Mouse (Mus musculus): ENCODE data around the gene Zfp655. TPM values are rescaled to one million over a fixed set of nuclear protein-coding genes. Genes with fewer than 3 reads are reported as not detected.

Gene Zfp655
- polyA plus RNA-seq, 1 experiment, result 79.3 TPM

DNA sequence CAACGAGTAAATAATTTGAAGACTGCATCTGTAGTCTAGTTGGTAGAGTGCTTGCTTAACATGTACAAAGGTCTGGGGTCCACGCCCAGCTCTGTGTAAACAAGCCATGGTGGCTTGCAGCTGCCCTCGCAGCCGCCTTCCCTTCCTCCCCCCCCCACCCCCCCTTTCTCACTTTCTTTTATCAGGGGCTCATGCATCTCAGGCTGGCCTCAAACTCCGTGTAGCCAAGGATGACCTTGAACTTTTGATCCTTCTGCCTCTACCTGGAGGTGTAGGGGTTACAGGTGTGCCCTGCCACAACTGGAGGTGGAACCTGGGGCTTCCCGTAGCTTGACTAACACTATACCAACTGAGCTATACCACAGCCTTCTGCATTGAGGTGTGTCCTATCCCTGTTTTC is 13.8 kb upstream of the Zfp655 start:
- Histone ChIP-seq H3K27ac (ENCODE audit: insufficient read depth, low read length) (peak overlapping the region; percentile 68), H3K4me3 (ENCODE audit: low read depth, low read length) (peak overlapping the region; percentile 31), H3K9me3 (replicated peaks; ENCODE audit: control insufficient read depth, insufficient read depth, low read length, poor library complexity, severe bottlenecking) (no peaks in the 10 kb centered on the region), H3K36me3 (ENCODE audit: control insufficient read depth, insufficient read depth, low read length, poor library complexity, severe bottlenecking) (peaks cover 12% of the 10 kb centered on the region), H3K9ac (ENCODE audit: low read depth, poor library complexity, severe bottlenecking) (0 out of 2 replicates have a peak overlapping the region, but pooled peaks have one; percentile 30), H3K27me3 (ENCODE audit: control insufficient read depth, insufficient read depth, low read length, poor library complexity, severe bottlenecking) (no peaks in the 10 kb centered on the region), H3K4me1 (ENCODE audit: control insufficient read depth, insufficient read depth, low read length) (no peaks in the 10 kb centered on the region)
- TF ChIP-seq CTCF (IDR thresholded peaks at IDR 0.05; ENCODE audit: low read depth, low read length) (no peak), EP300 (IDR thresholded peaks at IDR 0.05; ENCODE audit: insufficient read depth, low read depth, low read length) (peak; percentile 88; the same call in 1 of the 2 replicates)

DNA sequence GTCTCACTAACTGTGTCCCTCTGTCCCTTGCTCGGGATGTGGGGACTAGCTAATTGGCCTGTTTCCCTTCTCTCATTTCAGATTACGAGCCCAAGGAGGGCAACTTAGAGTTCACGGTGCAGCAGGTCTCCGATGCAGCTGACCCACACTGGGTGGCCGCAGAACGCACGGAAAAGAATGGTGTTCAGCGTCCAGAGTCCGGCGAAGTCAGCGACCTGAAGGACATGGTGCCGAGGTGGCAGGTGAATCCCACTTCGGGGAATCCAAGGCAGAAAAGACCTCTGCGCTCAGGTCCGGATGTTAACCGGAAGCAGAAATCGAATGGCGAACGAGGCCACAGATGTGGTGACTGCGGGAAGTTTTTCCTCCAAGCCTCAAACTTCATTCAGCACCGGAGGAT is 13.3 kb upstream of the Zfp655 start:
- peak overlapping the region; percentile 68 for H3K27ac ChIP-seq (ENCODE audit: insufficient read depth, low read length)
- H3K4me1 ChIP-seq (ENCODE audit: control insufficient read depth, insufficient read depth, low read length), result peaks cover 3% of the 10 kb centered on the region
- TF ChIP-seq CTCF (IDR thresholded peaks at IDR 0.05; ENCODE audit: low read depth, low read length) (no peak), POLR2A (IDR thresholded peaks at IDR 0.05; ENCODE audit: insufficient read depth, low read length) (no peak), EP300 (IDR thresholded peaks at IDR 0.05; ENCODE audit: insufficient read depth, low read depth, low read length) (no peak)
- peaks cover 12% of the 10 kb centered on the region for H3K36me3 ChIP-seq (ENCODE audit: control insufficient read depth, insufficient read depth, low read length, poor library complexity, severe bottlenecking)
- no peaks in the 10 kb centered on the region for H3K27me3 ChIP-seq (ENCODE audit: control insufficient read depth, insufficient read depth, low read length, poor library complexity, severe bottlenecking)
- no peaks in the 10 kb centered on the region for H3K9me3 ChIP-seq (replicated peaks; ENCODE audit: control insufficient read depth, insufficient read depth, low read length, poor library complexity, severe bottlenecking)
- peak overlapping the region; percentile 31 for H3K4me3 ChIP-seq (ENCODE audit: low read depth, low read length)
- H3K9ac ChIP-seq (ENCODE audit: low read depth, poor library complexity, severe bottlenecking), result peak overlapping the region; percentile 30

DNA sequence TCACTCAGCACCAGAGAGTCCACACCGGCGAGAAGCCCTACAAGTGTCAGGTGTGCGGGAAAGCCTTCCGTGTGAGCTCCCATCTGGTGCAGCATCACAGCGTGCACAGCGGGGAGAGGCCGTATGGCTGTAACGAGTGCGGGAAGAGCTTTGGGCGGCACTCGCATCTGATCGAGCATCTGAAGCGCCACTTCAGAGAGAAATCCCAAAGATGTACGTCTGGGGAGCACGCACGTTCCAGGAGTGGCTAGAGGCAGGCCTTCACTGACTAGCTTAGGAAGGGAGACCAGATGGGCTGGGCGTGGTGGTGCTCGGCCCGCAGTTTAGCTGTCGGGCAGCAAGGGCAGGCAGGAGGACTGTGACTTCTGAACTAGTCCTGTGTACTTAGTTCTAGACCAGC is 12.8 kb upstream of the Zfp655 start:
- peaks cover 10% of the 10 kb centered on the region for H3K36me3 ChIP-seq (ENCODE audit: control insufficient read depth, insufficient read depth, low read length, poor library complexity, severe bottlenecking)
- TF ChIP-seq CTCF (IDR thresholded peaks at IDR 0.05; ENCODE audit: low read depth, low read length) (no peak), POLR2A (IDR thresholded peaks at IDR 0.05; ENCODE audit: insufficient read depth, low read length) (no peak), EP300 (IDR thresholded peaks at IDR 0.05; ENCODE audit: insufficient read depth, low read depth, low read length) (no peak)

DNA sequence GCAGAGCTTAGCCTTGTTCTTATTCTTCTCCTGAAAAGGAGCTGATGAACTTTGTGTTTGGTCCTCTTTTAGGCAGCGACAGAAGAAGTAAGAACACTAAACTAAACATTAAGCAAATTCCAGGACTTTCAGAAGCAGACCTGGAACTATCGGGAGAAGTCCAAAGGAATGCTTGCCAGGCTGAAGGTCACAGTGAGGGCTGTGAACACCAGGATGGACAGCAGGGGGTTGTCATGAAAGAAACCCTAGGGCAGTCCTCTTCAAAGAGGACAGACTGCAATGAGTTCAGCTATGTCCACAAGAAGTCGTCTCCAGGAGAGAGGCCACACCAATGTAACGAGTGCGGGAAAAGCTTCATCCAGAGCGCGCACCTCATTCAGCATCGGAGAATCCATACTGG is 11.5 kb upstream of the Zfp655 start:
- peaks cover 3% of the 10 kb centered on the region for H3K4me1 ChIP-seq (ENCODE audit: control insufficient read depth, insufficient read depth, low read length)
- H3K9ac ChIP-seq (ENCODE audit: low read depth, poor library complexity, severe bottlenecking), result no peak overlapping the region
- no peaks in the 10 kb centered on the region for H3K27me3 ChIP-seq (ENCODE audit: control insufficient read depth, insufficient read depth, low read length, poor library complexity, severe bottlenecking)
- peaks cover 10% of the 10 kb centered on the region for H3K36me3 ChIP-seq (ENCODE audit: control insufficient read depth, insufficient read depth, low read length, poor library complexity, severe bottlenecking)
- no peak overlapping the region for H3K27ac ChIP-seq (ENCODE audit: insufficient read depth, low read length)
- no peaks in the 10 kb centered on the region for H3K9me3 ChIP-seq (replicated peaks; ENCODE audit: control insufficient read depth, insufficient read depth, low read length, poor library complexity, severe bottlenecking)
- no peak for TF ChIP-seq CTCF (IDR thresholded peaks at IDR 0.05; ENCODE audit: low read depth, low read length)
- TF ChIP-seq EP300 (IDR thresholded peaks at IDR 0.05; ENCODE audit: insufficient read depth, low read depth, low read length), result no peak
- TF ChIP-seq POLR2A (IDR thresholded peaks at IDR 0.05; ENCODE audit: insufficient read depth, low read length), result no peak
- no peak overlapping the region for H3K4me3 ChIP-seq (ENCODE audit: low read depth, low read length)

More for the DNA sequence above, 12.8 kb upstream of the Zfp655 start:
- H3K4me3 ChIP-seq (ENCODE audit: low read depth, low read length), result peak overlapping the region; percentile 31
- H3K4me1 ChIP-seq (ENCODE audit: control insufficient read depth, insufficient read depth, low read length), result peaks cover 3% of the 10 kb centered on the region
- H3K27me3 ChIP-seq (ENCODE audit: control insufficient read depth, insufficient read depth, low read length, poor library complexity, severe bottlenecking), result no peaks in the 10 kb centered on the region
- H3K9ac ChIP-seq (ENCODE audit: low read depth, poor library complexity, severe bottlenecking), result peak overlapping the region; percentile 30
- H3K9me3 ChIP-seq (replicated peaks; ENCODE audit: control insufficient read depth, insufficient read depth, low read length, poor library complexity, severe bottlenecking), result no peaks in the 10 kb centered on the region
- H3K27ac ChIP-seq (ENCODE audit: insufficient read depth, low read length), result peak overlapping the region; percentile 68

DNA sequence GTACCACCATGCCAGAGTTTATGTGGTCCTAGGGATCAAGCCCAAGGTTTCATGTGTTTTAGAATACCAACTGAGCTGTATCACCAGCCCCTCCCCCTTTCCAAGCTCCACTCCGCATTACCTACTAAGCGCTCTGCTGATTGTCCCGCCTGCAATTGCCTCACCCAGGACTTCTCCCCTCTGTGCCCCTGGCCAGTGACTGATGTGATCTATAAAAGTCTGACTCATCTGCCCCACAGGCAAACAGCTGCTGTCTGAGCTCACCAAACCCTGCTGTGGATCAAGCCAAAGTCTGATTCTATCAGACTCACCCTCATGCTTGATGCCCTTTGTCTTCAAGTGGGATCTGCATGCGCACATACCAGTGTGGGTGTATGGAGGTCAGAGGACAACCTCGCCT is 8.7 kb upstream of the Zfp655 start:
- Histone ChIP-seq H3K4me3 (ENCODE audit: low read depth, low read length) (no peak overlapping the region), H3K9ac (ENCODE audit: low read depth, poor library complexity, severe bottlenecking) (no peak overlapping the region), H3K36me3 (ENCODE audit: control insufficient read depth, insufficient read depth, low read length, poor library complexity, severe bottlenecking) (peaks cover 10% of the 10 kb centered on the region), H3K4me1 (ENCODE audit: control insufficient read depth, insufficient read depth, low read length) (peaks cover 3% of the 10 kb centered on the region), H3K27me3 (ENCODE audit: control insufficient read depth, insufficient read depth, low read length, poor library complexity, severe bottlenecking) (no peaks in the 10 kb centered on the region), H3K27ac (ENCODE audit: insufficient read depth, low read length) (peak overlapping the region; percentile 56), H3K9me3 (replicated peaks; ENCODE audit: control insufficient read depth, insufficient read depth, low read length, poor library complexity, severe bottlenecking) (no peaks in the 10 kb centered on the region)
- TF ChIP-seq EP300 (IDR thresholded peaks at IDR 0.05; ENCODE audit: insufficient read depth, low read depth, low read length) (peak; percentile 77; the same call in 1 of the 2 replicates), CTCF (IDR thresholded peaks at IDR 0.05; ENCODE audit: low read depth, low read length) (no peak)

DNA sequence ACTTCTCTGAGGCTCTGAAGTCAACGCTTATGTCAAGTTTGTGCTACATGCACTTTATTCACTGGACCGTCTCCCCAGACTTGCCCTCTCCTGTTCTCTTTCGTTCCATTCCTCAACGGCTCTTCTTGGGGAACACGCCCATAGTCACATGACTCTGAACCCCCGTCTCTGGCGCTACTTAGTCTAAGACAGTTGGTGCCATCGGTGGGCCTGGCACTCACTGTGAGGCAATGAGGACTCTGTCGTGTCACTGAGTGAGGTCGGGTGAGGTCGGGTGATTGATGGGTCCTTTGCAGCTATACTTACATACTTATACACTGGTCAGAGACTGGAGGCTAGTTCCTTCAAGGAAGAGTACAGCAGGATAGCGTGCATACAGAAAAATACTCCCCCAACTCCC is 8.1 kb upstream of the Zfp655 start:
- Histone ChIP-seq H3K27me3 (ENCODE audit: control insufficient read depth, insufficient read depth, low read length, poor library complexity, severe bottlenecking) (no peaks in the 10 kb centered on the region), H3K4me3 (ENCODE audit: low read depth, low read length) (no peak overlapping the region), H3K27ac (ENCODE audit: insufficient read depth, low read length) (peak overlapping the region; percentile 56), H3K4me1 (ENCODE audit: control insufficient read depth, insufficient read depth, low read length) (peaks cover 3% of the 10 kb centered on the region), H3K36me3 (ENCODE audit: control insufficient read depth, insufficient read depth, low read length, poor library complexity, severe bottlenecking) (peaks cover 10% of the 10 kb centered on the region), H3K9ac (ENCODE audit: low read depth, poor library complexity, severe bottlenecking) (0 out of 2 replicates have a peak overlapping the region, but pooled peaks have one; percentile 26), H3K9me3 (replicated peaks; ENCODE audit: control insufficient read depth, insufficient read depth, low read length, poor library complexity, severe bottlenecking) (no peaks in the 10 kb centered on the region)
- TF ChIP-seq CTCF (IDR thresholded peaks at IDR 0.05; ENCODE audit: low read depth, low read length), result no peak

Measured in ES-Bruce4 (cell line).